Mouse (Mus musculus): Measurements from ENCODE around the gene Ankrd45. TPM values are rescaled to one million over a fixed set of nuclear protein-coding genes. Genes with fewer than 3 reads are reported as not detected.
"Not testable (repeated sequence)": the region's sequence is repeated elsewhere in the genome, so short reads cannot be mapped to it uniquely, and the experiment has no call there.

The Ankrd45 gene
- polyA plus RNA-seq, 1 experiment from 2014 or later: 13.6 TPM

GRCm38 (mm10) chr1:161195541-161196351 is 53.3 kb downstream of the Ankrd45 start:
- H3K4me1 ChIP-seq (replicated peaks): peaks cover 14% of the 10 kb centered on the region
- no peaks in the 10 kb centered on the region for H3K27me3 ChIP-seq
- WGBS: under 1% methylated on average over 16 of the region's 16 CpGs
- ATAC-seq (ENCODE audit: low FRiP score): peak; percentile 98
- no peaks in the 10 kb centered on the region for H3K36me3 ChIP-seq
- H3K4me3 ChIP-seq: peak overlapping the region; percentile 37
- H3K4me2 ChIP-seq: peak overlapping the region; percentile 62
- H3K9ac ChIP-seq: peak overlapping the region; percentile 49
- no peaks in the 10 kb centered on the region for H3K9me3 ChIP-seq
- peak overlapping the region; percentile 49 for H3K27ac ChIP-seq

GRCm38 (mm10) chr1:161196364-161196763 is 53.9 kb downstream of the Ankrd45 start:
- Histone ChIP-seq H3K27ac (peak overlapping the region; percentile 49), H3K4me3 (peak overlapping the region; percentile 37), H3K4me2 (peak overlapping the region; percentile 62), H3K4me1 (replicated peaks) (peaks cover 14% of the 10 kb centered on the region), H3K9ac (peak overlapping the region; percentile 49; the same call in 1 of the 2 replicates)
- WGBS: 46% methylated on average over 11 of the region's 11 CpGs
- not testable (repeated sequence) for H3K9me3 ChIP-seq, H3K27me3 ChIP-seq, H3K36me3 ChIP-seq
- 0 out of 2 replicates have a peak, but pooled peaks have one; percentile 8 for ATAC-seq (ENCODE audit: low FRiP score)

DNA sequence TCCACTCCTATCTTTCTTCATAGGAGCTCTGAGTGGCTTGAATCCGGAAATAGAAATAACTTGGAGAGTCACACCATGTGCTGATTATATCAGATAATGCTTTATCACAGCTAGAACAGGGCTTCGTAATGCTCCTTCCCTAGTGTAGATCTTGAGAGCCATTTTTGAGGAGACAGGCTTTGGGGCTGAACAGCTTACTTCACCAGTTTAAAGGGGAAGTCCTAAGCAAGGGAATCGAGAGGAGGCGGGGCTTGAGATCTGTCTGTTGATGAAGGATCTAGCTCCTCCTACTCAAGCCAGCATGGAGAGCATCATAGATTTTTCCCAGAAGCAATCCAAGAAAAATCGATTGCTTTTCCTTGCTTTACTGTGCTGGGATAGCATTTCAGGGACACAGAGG is 57.4 kb downstream of the Ankrd45 start:
- H3K4me3 ChIP-seq: no peak overlapping the region
- WGBS: 83% methylated on average over 5 of the region's 5 CpGs
- H3K36me3 ChIP-seq: no peaks in the 10 kb centered on the region
- peaks cover 5% of the 10 kb centered on the region for H3K4me1 ChIP-seq (replicated peaks)
- ATAC-seq (ENCODE audit: low FRiP score): no peak
- H3K27me3 ChIP-seq: no peaks in the 10 kb centered on the region
- H3K9ac ChIP-seq: no peak overlapping the region
- H3K27ac ChIP-seq: no peak overlapping the region
- H3K9me3 ChIP-seq: no peaks in the 10 kb centered on the region
- H3K4me2 ChIP-seq: no peak overlapping the region

GRCm38 (mm10) chr1:161214465-161214864 is 72.0 kb downstream of the Ankrd45 start:
- Histone ChIP-seq H3K36me3 (no peaks in the 10 kb centered on the region), H3K4me3 (no peak overlapping the region), H3K9me3 (no peaks in the 10 kb centered on the region), H3K4me2 (no peak overlapping the region), H3K4me1 (replicated peaks) (no peaks in the 10 kb centered on the region), H3K27ac (no peak overlapping the region), H3K27me3 (no peaks in the 10 kb centered on the region), H3K9ac (no peak overlapping the region)
- ATAC-seq (ENCODE audit: low FRiP score): no peak
- 30% methylated on average over 4 of the region's 4 CpGs for WGBS

DNA sequence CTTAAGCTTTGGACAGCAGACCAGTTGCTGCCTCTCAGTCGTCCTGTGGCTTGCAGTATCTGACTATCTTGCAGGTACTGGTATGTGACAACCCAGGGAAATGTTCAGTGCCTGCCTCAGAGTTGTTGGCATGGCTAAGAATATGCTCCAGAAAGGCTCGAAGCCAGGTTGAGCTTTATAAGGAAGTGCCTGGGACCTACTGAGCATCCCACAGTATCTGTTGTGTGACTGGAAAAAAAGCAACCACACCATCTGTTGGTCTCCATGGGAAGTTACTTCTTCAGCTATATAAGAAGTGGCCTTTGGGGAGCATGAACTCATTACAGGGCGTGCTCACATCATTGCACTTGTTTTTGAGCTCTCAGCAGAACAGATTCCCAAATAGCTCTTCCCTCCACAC is 77.3 kb downstream of the Ankrd45 start:
- no peaks in the 10 kb centered on the region for H3K27me3 ChIP-seq
- H3K9ac ChIP-seq: no peak overlapping the region
- H3K27ac ChIP-seq: no peak overlapping the region
- no peaks in the 10 kb centered on the region for H3K9me3 ChIP-seq
- no peak overlapping the region for H3K4me3 ChIP-seq
- no peaks in the 10 kb centered on the region for H3K4me1 ChIP-seq (replicated peaks)
- no peaks in the 10 kb centered on the region for H3K36me3 ChIP-seq
- no peak overlapping the region for H3K4me2 ChIP-seq
- WGBS: 76% methylated on average over 3 of the region's 3 CpGs
- ATAC-seq (ENCODE audit: low FRiP score): no peak

Other genes with a start within 250 kb of the Ankrd45 start
- 8.0 and 9.4 TPM in 2 replicates for gene Rc3h1, start 236.3 kb upstream of the Ankrd45 start, polyA plus RNA-seq (2015; fragmentation: Nextera tagmentation; extraction: Ambion mirVana)
- 3.7 and 3.9 TPM in 2 replicates for gene Serpinc1, start 164.1 kb upstream of the Ankrd45 start, polyA plus RNA-seq (2015; fragmentation: Nextera tagmentation; extraction: Ambion mirVana)
- gene Zbtb37, start 107.8 kb upstream of the Ankrd45 start, polyA plus RNA-seq (2015; fragmentation: Nextera tagmentation; extraction: Ambion mirVana): 10.7 and 11.5 TPM in 2 replicates
- gene Dars2, start 72.0 kb upstream of the Ankrd45 start, polyA plus RNA-seq (2015; fragmentation: Nextera tagmentation; extraction: Ambion mirVana): 26.2 and 28.4 TPM in 2 replicates
- gene Cenpl, start 72.0 kb upstream of the Ankrd45 start, polyA plus RNA-seq (2015; fragmentation: Nextera tagmentation; extraction: Ambion mirVana): 13.1 and 13.2 TPM in 2 replicates
- gene Klhl20, start 11.2 kb upstream of the Ankrd45 start, polyA plus RNA-seq (2015; fragmentation: Nextera tagmentation; extraction: Ambion mirVana): 16.9 and 17.9 TPM in 2 replicates
- gene Tex50, start 16.6 kb downstream of the Ankrd45 start, polyA plus RNA-seq (2015; fragmentation: Nextera tagmentation; extraction: Ambion mirVana): 0.82 and 0.83 TPM in 2 replicates
- gene Prdx6, start 108.5 kb downstream of the Ankrd45 start, polyA plus RNA-seq (2015; fragmentation: Nextera tagmentation; extraction: Ambion mirVana): 209 and 223 TPM in 2 replicates